Comparison of ENCODE assay signal across 23 mouse cellular contexts in the genomic region with DNA sequence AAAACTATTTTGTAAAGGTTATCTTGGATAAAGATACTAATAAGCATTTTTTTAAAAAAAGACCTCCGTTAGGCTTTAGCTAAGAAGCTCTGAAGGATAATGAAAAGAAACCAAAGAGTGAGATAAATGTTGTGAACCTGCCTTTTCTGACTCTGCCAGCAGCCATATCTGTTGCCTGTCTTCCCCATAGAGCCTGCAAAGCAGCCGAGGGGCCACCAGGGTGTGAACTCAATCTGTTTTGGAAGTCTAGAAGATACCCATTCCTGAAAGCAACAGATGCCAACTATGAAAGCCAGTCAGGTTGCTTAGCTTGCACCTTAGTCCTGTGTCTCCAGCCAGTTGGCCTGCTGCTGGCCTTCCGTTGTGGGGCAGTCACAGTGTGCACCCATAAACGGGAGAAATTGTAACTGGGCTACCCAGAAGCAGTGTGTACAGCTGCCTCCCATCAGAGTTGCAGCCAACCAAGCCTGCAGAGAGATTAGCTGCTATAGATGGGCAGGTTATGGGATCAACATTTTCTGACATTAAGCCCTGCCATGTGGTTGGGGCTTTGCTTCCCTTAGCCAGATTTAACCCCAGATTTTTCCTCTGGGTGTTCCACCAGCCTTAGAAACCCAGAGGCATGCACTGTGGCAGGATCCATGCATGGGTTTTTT.
DNase-seq lines count a peak whose midpoint lies in the region; ATAC-seq lines count a peak whose summit lies in the region.
"Had no signal": no experiment of that assay in that cellular context is flagged by ENCODE, and none has a peak within 500 bp of the region (broad histone marks: within the 10 kb centered on the region; RNA-seq: fewer than 3 reads in every experiment).

No protein-coding gene starts in this region.

- no peaks in the 10 kb centered on the region for H3K4me1 ChIP-seq in lung, embryonic 15.5 days
- H3K4me1 ChIP-seq in liver, embryonic 12.5 days, result no peaks in the 10 kb centered on the region
- H3K4me1 ChIP-seq: embryonic facial prominence, embryonic 10.5 days; forebrain, embryonic 10.5 days had no signal

- no peak overlapping the region for H3K9ac ChIP-seq in lung, embryonic 15.5 days
- H3K9ac ChIP-seq in liver, embryonic 12.5 days, result no peak overlapping the region
- H3K9ac ChIP-seq: hindbrain, embryonic 14.5 days had no signal

- H3K27ac ChIP-seq in lung, embryonic 15.5 days, result no peak overlapping the region
- no peak overlapping the region for H3K27ac ChIP-seq in liver, embryonic 12.5 days
- H3K27ac ChIP-seq: embryonic facial prominence, embryonic 10.5 days; forebrain, embryonic 10.5 days; gastrocnemius, adult 2 months; hindbrain, embryonic 14.5 days had no signal

- no peaks in the 10 kb centered on the region for H3K9me3 ChIP-seq in lung, embryonic 15.5 days
- H3K9me3 ChIP-seq in liver, embryonic 12.5 days (replicated peaks), result no peaks in the 10 kb centered on the region
- H3K9me3 ChIP-seq: embryonic facial prominence, embryonic 10.5 days; forebrain, embryonic 10.5 days had no signal

- H3K4me2 ChIP-seq in lung, embryonic 15.5 days, result no peak overlapping the region
- no peak overlapping the region for H3K4me2 ChIP-seq in liver, embryonic 12.5 days
- H3K4me2 ChIP-seq: hindbrain, embryonic 14.5 days had no signal

- ATAC-seq in lung, embryonic 15.5 days (ENCODE audit: borderline replicate concordance, extremely low read depth, low FRiP score, low TSS enrichment), result peak; percentile 83
- no peak for ATAC-seq in liver, embryonic 12.5 days
- ATAC-seq: activated CD4-positive, CD25-positive, alpha-beta regulatory T cell, adult 4 months; CD4-positive, CD25-positive, alpha-beta regulatory T cell, adult 4 months; forebrain, embryonic 14.5 days had no signal

- H3K27me3 ChIP-seq in lung, embryonic 15.5 days, result no peaks in the 10 kb centered on the region
- no peaks in the 10 kb centered on the region for H3K27me3 ChIP-seq in liver, embryonic 12.5 days (replicated peaks)

- intact Hi-C loops in heart, postnatal 36 days (cut with DNase I), result no loop called here

- peak; percentile 56 for DNase-seq in heart, adult 11 months
- DNase-seq in heart, postnatal 36 days, result no peak
- peak; percentile 41 for DNase-seq in lung, postnatal 14 days
- no peak for DNase-seq in layer of hippocampus, postnatal 36 days
- DNase-seq in left cerebral cortex, adult 8-10 months (ENCODE audit: low spot score in 2 of 2), result no peak
- DNase-seq: adrenal gland, postnatal 14 days; B cell, adult 2 months; cerebellum, adult 11-12 months; cerebellum, adult 9-11 months; cerebellum, postnatal 36 days; gastrocnemius, adult 2 months; gastrocnemius, postnatal 25 days; heart, postnatal 10 days had no signal

- no peak overlapping the region for H3K4me3 ChIP-seq in lung, embryonic 15.5 days
- no peak overlapping the region for H3K4me3 ChIP-seq in liver, embryonic 12.5 days
- H3K4me3 ChIP-seq: embryonic facial prominence, embryonic 10.5 days; erythroblast, embryonic 14.5 days; forebrain, embryonic 10.5 days; gastrocnemius, adult 2 months had no signal

- 51% methylated on average over 4 of the region's 4 CpGs for WGBS in lung, embryonic 15.5 days
- 59% methylated on average over 4 of the region's 4 CpGs for WGBS in liver, embryonic 12.5 days (ENCODE audit: insufficient replicate concordance)

- no peaks in the 10 kb centered on the region for H3K36me3 ChIP-seq in lung, embryonic 15.5 days
- no peaks in the 10 kb centered on the region for H3K36me3 ChIP-seq in liver, embryonic 12.5 days
- H3K36me3 ChIP-seq: embryonic facial prominence, embryonic 10.5 days; forebrain, embryonic 10.5 days; G1E had no signal

Comparison
In these comparisons a context has a peak if more than half of its experiments do, and no peak if none do; other contexts are left out.
1. DNase-seq: peak in heart, adult 11 months (single experiment) and lung, postnatal 14 days (single experiment); none in heart, postnatal 36 days (0 of 2), layer of hippocampus, postnatal 36 days (0 of 2) and left cerebral cortex, adult 8-10 months (0 of 2).